Mouse (Mus musculus) c-Kit-positive CD71-positive TER-119-negative erythroid progenitor cells, embryonic 14.5 days (primary cell): ENCODE measurements around the gene Adamtsl1.

ENCODE experiments used
- DNase-seq: peaks from one replicate; pipeline ENCODE4 v3.0.0-alpha.2; 2013; ENCODE audit warnings: low read depth

Gene Adamtsl1

GRCm38 (mm10) chr4:85801805-85802204 lies 287.8 kb downstream of the Adamtsl1 start:
- DNase-seq, result peak; percentile 39

GRCm38 (mm10) chr4:85814418-85814817 lies 300.4 kb downstream of the Adamtsl1 start:
- DNase-seq, result no peak

GRCm38 (mm10) chr4:85818504-85818903 lies 304.5 kb downstream of the Adamtsl1 start:
- DNase-seq, result no peak

GRCm38 (mm10) chr4:85819169-85819568 lies 305.2 kb downstream of the Adamtsl1 start:
- DNase-seq, result no peak

GRCm38 (mm10) chr4:85819921-85820320 lies 305.9 kb downstream of the Adamtsl1 start:
- no peak for DNase-seq

- DNase-seq, result no peak
Observed at GRCm38 (mm10) chr4:85823952-85824704, 310.2 kb downstream of the Adamtsl1 start.

GRCm38 (mm10) chr4:85824705-85825085 lies 310.7 kb downstream of the Adamtsl1 start:
- DNase-seq, result no peak

- no peak for DNase-seq
Observed at GRCm38 (mm10) chr4:85837058-85837457, 323.1 kb downstream of the Adamtsl1 start.

GRCm38 (mm10) chr4:85837532-85837965 lies 323.6 kb downstream of the Adamtsl1 start:
- no peak for DNase-seq

GRCm38 (mm10) chr4:85838031-85838430 lies 324.1 kb downstream of the Adamtsl1 start:
- DNase-seq, result no peak

GRCm38 (mm10) chr4:85842113-85842512 lies 328.1 kb downstream of the Adamtsl1 start:
- DNase-seq, result no peak

- no peak for DNase-seq
Observed at GRCm38 (mm10) chr4:85844381-85844780, 330.4 kb downstream of the Adamtsl1 start.

- DNase-seq, result no peak
Observed at GRCm38 (mm10) chr4:85845931-85846330, 332.0 kb downstream of the Adamtsl1 start.

- no peak for DNase-seq
Observed at GRCm38 (mm10) chr4:85853401-85853800, 339.4 kb downstream of the Adamtsl1 start.

- no peak for DNase-seq
Observed at GRCm38 (mm10) chr4:85854507-85854906, 340.5 kb downstream of the Adamtsl1 start.

GRCm38 (mm10) chr4:85879376-85879775 lies 365.4 kb downstream of the Adamtsl1 start:
- no peak for DNase-seq

GRCm38 (mm10) chr4:85881318-85881717 lies 367.3 kb downstream of the Adamtsl1 start:
- no peak for DNase-seq

- no peak for DNase-seq
Observed at GRCm38 (mm10) chr4:85884031-85884430, 370.1 kb downstream of the Adamtsl1 start.

- DNase-seq, result no peak
Observed at GRCm38 (mm10) chr4:85889877-85890598, 376.1 kb downstream of the Adamtsl1 start.

GRCm38 (mm10) chr4:85901316-85901715 lies 387.3 kb downstream of the Adamtsl1 start:
- no peak for DNase-seq

- no peak for DNase-seq
Observed at GRCm38 (mm10) chr4:85904217-85904616, 390.2 kb downstream of the Adamtsl1 start.

GRCm38 (mm10) chr4:85916034-85916433 lies 402.1 kb downstream of the Adamtsl1 start:
- DNase-seq, result no peak

GRCm38 (mm10) chr4:85918366-85918765 lies 404.4 kb downstream of the Adamtsl1 start:
- no peak for DNase-seq
